Mouse (Mus musculus): ENCODE results near the gene Smim14.

DNA sequence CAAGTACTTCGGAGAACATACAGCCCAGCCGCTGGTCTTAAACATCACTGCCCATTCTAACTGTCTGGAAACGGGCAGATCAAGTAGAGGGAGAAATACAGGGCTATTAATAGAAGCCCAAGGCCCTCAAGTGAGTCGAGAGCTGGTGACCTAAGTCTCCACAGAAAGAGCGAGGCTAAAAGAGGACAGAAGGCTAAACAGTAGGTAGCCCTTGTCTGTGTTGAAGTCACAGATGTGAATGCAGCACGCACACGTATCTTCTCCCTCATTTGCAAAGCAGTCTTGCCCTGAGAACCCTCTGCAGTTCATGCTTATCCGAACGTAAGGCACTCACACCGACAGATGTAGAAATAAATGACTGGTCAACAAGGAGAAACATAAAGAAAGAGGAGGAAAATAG lies 49.6 kb downstream of the Smim14 start:
- no peak for TF ChIP-seq CTCF (IDR thresholded peaks at IDR 0.05; ENCODE audit: extremely low read depth, insufficient read length, insufficient replicate concordance, low read depth, low read length)
- no peak for TF ChIP-seq POLR2A (IDR thresholded peaks at IDR 0.05; ENCODE audit: low read depth, low read length)
